Mouse (Mus musculus): Measurements from ENCODE around the gene Npcd. TPM values are rescaled to one million over a fixed set of nuclear protein-coding genes. Genes with fewer than 3 reads are reported as not detected.

Npcd gene
- polyA plus RNA-seq, 1 experiment from 2014 or later: not detected

DNA sequence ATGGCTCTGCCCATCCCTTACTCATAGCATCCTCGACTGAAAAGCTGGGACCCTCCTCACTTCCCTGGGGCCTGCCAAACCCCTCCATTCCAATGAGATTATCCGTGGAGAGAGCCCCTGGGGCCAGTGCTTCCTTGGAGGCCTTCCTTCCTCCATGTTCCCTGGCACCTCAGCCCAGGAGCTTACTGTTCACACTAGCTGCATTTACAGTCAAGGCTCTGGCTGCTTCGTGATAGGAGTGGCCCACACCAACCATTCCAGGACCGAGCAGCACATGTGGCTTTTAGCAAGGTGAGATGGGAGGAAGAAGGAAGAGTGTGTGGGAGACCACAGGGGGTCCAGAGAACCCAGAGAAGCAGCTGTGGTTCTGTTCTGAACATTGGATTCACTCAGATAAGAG, 80.2 kb downstream of the Npcd start:
- no peak overlapping the region for H3K4me2 ChIP-seq (ENCODE audit: low read depth, low read length)
- H3K4me1 ChIP-seq (ENCODE audit: control insufficient read depth, insufficient read depth, low read length): no peaks in the 10 kb centered on the region; the same call in 1 of the 2 replicates
- ATAC-seq: no peak
- H3K27ac ChIP-seq (ENCODE audit: low read length): no peak overlapping the region
- H3K4me3 ChIP-seq (ENCODE audit: low read length): no peak overlapping the region
- H3K36me3 ChIP-seq (ENCODE audit: control insufficient read depth, insufficient read depth, low read length): no peaks in the 10 kb centered on the region
- no peaks in the 10 kb centered on the region for H3K9me3 ChIP-seq (ENCODE audit: control insufficient read depth, low read length)
- 57% methylated on average over 4 of the region's 4 CpGs for WGBS
- H3K27me3 ChIP-seq (replicated peaks; ENCODE audit: control insufficient read depth, insufficient read depth, low read length): no peaks in the 10 kb centered on the region
- no peak overlapping the region for H3K9ac ChIP-seq (ENCODE audit: low read depth, low read length)

DNA sequence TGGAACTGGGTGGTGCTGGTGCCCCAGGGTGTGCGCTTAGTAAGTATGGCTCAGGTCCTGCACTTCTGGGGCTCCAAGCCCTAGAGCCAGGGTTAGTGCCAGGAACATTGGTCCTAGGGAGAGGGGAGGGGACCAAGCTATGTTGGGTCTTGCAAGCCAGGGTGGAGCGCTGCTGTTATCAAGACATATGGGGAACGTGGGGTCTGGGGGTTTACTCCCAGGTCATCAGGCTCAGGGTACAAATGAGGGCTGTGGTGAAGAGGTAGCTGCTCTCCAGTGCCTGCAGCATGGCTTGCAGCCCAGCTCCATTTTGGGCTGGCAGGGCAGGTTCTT, 80.7 kb downstream of the Npcd start:
- Histone ChIP-seq H3K4me3 (ENCODE audit: low read length) (no peak overlapping the region), H3K4me2 (ENCODE audit: low read depth, low read length) (no peak overlapping the region), H3K4me1 (ENCODE audit: control insufficient read depth, insufficient read depth, low read length) (no peaks in the 10 kb centered on the region; the same call in 1 of the 2 replicates), H3K27ac (ENCODE audit: low read length) (no peak overlapping the region), H3K27me3 (replicated peaks; ENCODE audit: control insufficient read depth, insufficient read depth, low read length) (no peaks in the 10 kb centered on the region), H3K9me3 (ENCODE audit: control insufficient read depth, low read length) (no peaks in the 10 kb centered on the region), H3K36me3 (ENCODE audit: control insufficient read depth, insufficient read depth, low read length) (no peaks in the 10 kb centered on the region), H3K9ac (ENCODE audit: low read depth, low read length) (no peak overlapping the region)
- WGBS: 88% methylated on average over 3 of the region's 3 CpGs
- ATAC-seq: peak; percentile 31; the same call in 1 of the 2 replicates

DNA sequence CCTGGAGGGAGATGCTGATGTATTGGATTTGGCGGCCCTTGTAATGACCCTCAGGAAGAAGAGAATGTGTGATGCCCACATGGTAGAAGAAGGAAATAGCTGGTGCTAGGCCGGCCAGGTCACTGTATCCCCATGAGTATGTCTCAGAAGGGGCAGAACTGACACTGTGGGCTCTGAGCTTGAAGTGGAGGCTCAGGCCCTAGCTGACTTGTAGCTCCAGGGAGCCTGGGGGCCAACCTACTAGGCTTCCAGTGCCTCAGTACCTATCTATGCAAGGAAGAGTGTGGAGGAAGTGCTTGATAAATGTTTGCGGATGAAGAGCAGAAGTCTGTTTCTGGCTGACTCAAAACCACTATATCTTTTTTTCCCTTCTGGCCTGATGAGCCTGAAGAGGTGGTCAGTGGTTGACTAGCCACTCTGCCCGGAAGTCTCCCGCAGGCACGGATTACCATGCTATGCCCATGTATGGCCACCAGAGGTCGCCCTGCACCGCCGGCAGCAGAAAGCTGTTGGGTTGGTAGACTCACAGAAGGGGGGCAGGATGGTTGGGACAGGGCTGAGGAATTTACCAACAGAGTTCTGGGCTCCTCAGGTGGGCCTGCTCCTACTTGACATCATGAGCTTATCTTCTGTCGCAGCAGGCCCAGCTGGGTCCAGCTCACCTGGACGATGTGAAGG, 81.2 kb downstream of the Npcd start:
- Histone ChIP-seq H3K9ac (ENCODE audit: low read depth, low read length) (no peak overlapping the region), H3K9me3 (ENCODE audit: control insufficient read depth, low read length) (no peaks in the 10 kb centered on the region), H3K4me1 (ENCODE audit: control insufficient read depth, insufficient read depth, low read length) (no peaks in the 10 kb centered on the region; the same call in 1 of the 2 replicates), H3K27ac (ENCODE audit: low read length) (no peak overlapping the region), H3K4me3 (ENCODE audit: low read length) (no peak overlapping the region), H3K36me3 (ENCODE audit: control insufficient read depth, insufficient read depth, low read length) (no peaks in the 10 kb centered on the region), H3K27me3 (replicated peaks; ENCODE audit: control insufficient read depth, insufficient read depth, low read length) (no peaks in the 10 kb centered on the region), H3K4me2 (ENCODE audit: low read depth, low read length) (no peak overlapping the region)
- WGBS: 24% methylated on average over 11 of the region's 11 CpGs
- ATAC-seq: peak; percentile 40; the same call in 1 of the 2 replicates

DNA sequence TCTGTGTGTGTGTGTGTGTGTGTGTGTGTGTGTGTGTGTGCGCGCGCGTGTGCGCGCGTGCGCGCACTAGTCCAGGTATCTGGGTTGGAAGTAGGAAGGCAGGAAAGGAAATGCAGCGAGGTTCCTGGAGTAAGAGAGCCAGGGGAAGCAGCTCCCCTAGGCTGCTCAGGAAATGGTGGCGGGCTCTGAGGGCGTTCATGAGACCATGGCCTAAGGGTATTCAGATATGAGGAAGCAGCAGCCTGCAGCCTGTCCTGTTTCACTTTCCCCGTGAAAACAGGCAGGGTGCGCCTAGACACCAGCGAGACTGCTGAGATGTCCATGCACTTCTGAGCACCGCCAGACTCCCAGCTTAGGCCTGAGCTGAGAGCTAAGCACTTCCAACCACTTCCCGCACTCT, 82.3 kb downstream of the Npcd start:
- ATAC-seq: no peak
- 86% methylated on average over 17 of the region's 17 CpGs for WGBS
- no peaks in the 10 kb centered on the region for H3K27me3 ChIP-seq (replicated peaks; ENCODE audit: control insufficient read depth, insufficient read depth, low read length)
- H3K9ac ChIP-seq (ENCODE audit: low read depth, low read length): no peak overlapping the region
- no peaks in the 10 kb centered on the region; the same call in 1 of the 2 replicates for H3K4me1 ChIP-seq (ENCODE audit: control insufficient read depth, insufficient read depth, low read length)
- no peak overlapping the region for H3K4me3 ChIP-seq (ENCODE audit: low read length)
- no peak overlapping the region for H3K27ac ChIP-seq (ENCODE audit: low read length)
- H3K9me3 ChIP-seq (ENCODE audit: control insufficient read depth, low read length): no peaks in the 10 kb centered on the region
- no peaks in the 10 kb centered on the region for H3K36me3 ChIP-seq (ENCODE audit: control insufficient read depth, insufficient read depth, low read length)
- H3K4me2 ChIP-seq (ENCODE audit: low read depth, low read length): no peak overlapping the region

DNA sequence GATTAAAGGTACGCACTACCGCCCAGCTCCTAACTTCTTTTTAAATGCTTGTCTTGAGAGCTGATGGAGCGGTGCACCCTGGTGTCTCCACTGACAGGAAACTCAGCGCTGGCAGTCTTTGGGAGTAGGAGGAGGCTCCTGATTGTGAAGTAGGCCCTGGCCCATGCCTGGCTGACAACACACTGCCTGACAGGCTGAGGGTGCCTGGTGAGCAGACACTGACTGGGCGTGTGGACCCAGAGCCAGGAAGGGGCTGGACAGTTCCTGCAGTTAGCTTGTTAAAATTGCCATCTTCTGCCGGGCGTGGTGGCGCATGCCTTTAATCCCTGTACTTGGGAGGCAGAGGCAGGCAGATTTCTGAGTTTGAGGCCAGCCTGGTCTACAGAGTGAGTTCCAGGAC, 83.8 kb downstream of the Npcd start:
- Histone ChIP-seq H3K27ac (ENCODE audit: low read length) (no peak overlapping the region), H3K36me3 (ENCODE audit: control insufficient read depth, insufficient read depth, low read length) (no peaks in the 10 kb centered on the region), H3K27me3 (replicated peaks; ENCODE audit: control insufficient read depth, insufficient read depth, low read length) (no peaks in the 10 kb centered on the region), H3K4me3 (ENCODE audit: low read length) (no peak overlapping the region), H3K9me3 (ENCODE audit: control insufficient read depth, low read length) (no peaks in the 10 kb centered on the region), H3K9ac (ENCODE audit: low read depth, low read length) (no peak overlapping the region), H3K4me1 (ENCODE audit: control insufficient read depth, insufficient read depth, low read length) (no peaks in the 10 kb centered on the region), H3K4me2 (ENCODE audit: low read depth, low read length) (no peak overlapping the region)
- ATAC-seq: no peak
- 81% methylated on average over 8 of the region's 8 CpGs for WGBS

DNA sequence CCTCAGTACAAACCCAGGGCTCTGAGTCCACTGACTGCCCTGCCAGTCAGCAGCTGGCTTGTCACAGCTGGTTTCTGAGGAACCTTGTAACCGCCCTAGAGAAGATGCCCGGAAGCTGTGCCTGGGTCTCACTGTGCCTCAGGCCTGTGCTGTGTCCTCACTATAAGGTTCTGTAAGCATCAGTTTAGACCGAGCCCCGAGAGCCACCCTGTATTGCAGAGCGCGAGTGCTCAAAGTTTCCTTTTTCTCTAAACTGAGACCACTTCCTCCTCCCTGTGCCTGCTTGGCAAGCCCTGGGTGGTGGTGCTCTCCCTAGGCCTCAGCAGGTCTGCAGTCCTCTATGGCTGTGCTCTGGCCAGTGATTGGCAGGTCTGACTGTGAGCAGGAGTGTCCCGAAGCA, 84.9 kb downstream of the Npcd start:
- Histone ChIP-seq H3K4me2 (ENCODE audit: low read depth, low read length) (no peak overlapping the region), H3K9ac (ENCODE audit: low read depth, low read length) (no peak overlapping the region), H3K27ac (ENCODE audit: low read length) (no peak overlapping the region), H3K27me3 (replicated peaks; ENCODE audit: control insufficient read depth, insufficient read depth, low read length) (no peaks in the 10 kb centered on the region), H3K36me3 (ENCODE audit: control insufficient read depth, insufficient read depth, low read length) (no peaks in the 10 kb centered on the region), H3K9me3 (ENCODE audit: control insufficient read depth, low read length) (no peaks in the 10 kb centered on the region; the same call in 1 of the 2 replicates), H3K4me1 (ENCODE audit: control insufficient read depth, insufficient read depth, low read length) (no peaks in the 10 kb centered on the region), H3K4me3 (ENCODE audit: low read length) (no peak overlapping the region)
- WGBS: 88% methylated on average over 7 of the region's 7 CpGs
- ATAC-seq: no peak

DNA sequence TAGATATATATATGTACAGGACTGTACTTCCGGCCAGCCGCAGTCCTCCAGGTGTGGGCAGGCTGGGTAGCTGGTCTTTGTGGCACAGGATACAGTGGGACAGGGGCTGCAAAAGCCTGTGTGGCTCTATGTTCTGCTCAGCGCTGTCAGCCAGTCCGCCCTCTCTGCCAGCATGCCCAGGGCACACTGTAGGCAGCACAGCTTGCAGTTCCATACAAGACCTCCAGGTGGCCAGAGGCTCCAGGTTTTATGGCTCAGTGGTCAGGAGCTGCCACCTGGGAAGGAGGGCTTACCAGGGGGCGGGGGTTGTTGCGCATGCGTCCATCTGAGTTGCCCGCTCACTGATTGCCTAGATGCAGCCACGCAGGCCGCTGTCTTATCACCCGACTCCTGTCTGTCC, 86.0 kb downstream of the Npcd start:
- Histone ChIP-seq H3K4me2 (ENCODE audit: low read depth, low read length) (no peak overlapping the region), H3K9me3 (ENCODE audit: control insufficient read depth, low read length) (no peaks in the 10 kb centered on the region; the same call in 1 of the 2 replicates), H3K27me3 (replicated peaks; ENCODE audit: control insufficient read depth, insufficient read depth, low read length) (no peaks in the 10 kb centered on the region), H3K36me3 (ENCODE audit: control insufficient read depth, insufficient read depth, low read length) (no peaks in the 10 kb centered on the region), H3K4me1 (ENCODE audit: control insufficient read depth, insufficient read depth, low read length) (no peaks in the 10 kb centered on the region), H3K9ac (ENCODE audit: low read depth, low read length) (no peak overlapping the region), H3K27ac (ENCODE audit: low read length) (no peak overlapping the region), H3K4me3 (ENCODE audit: low read length) (no peak overlapping the region)
- WGBS: 54% methylated on average over 11 of the region's 11 CpGs
- 0 out of 2 replicates have a peak, but pooled peaks have one; percentile 8 for ATAC-seq

DNA sequence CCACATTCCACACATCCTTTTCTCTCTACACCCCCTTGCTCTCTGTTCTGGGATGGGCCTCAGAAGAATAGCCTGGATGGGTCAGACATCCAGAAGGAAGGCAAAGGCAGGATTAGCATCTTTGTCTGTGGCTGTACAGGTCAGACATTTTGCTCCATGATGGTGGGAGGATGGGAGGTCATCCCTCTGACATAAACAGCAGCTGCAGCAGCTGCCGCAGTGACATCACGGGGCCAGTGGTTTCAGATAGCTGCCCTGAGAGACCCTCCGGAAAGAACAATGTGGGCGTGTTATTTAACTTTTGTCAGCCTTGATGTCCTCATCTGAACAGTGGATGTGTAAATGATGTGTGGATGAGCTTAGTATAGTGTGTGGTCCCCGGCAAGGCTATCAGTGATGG, 88.2 kb downstream of the Npcd start:
- no peak overlapping the region for H3K9ac ChIP-seq (ENCODE audit: low read depth, low read length)
- ATAC-seq: no peak
- no peaks in the 10 kb centered on the region for H3K36me3 ChIP-seq (ENCODE audit: control insufficient read depth, insufficient read depth, low read length)
- H3K27me3 ChIP-seq (replicated peaks; ENCODE audit: control insufficient read depth, insufficient read depth, low read length): no peaks in the 10 kb centered on the region
- no peak overlapping the region for H3K4me3 ChIP-seq (ENCODE audit: low read length)
- peaks cover 9% of the 10 kb centered on the region for H3K4me1 ChIP-seq (ENCODE audit: control insufficient read depth, insufficient read depth, low read length)
- 88% methylated on average over 5 of the region's 5 CpGs for WGBS
- no peak overlapping the region for H3K27ac ChIP-seq (ENCODE audit: low read length)
- no peak overlapping the region for H3K4me2 ChIP-seq (ENCODE audit: low read depth, low read length)
- H3K9me3 ChIP-seq (ENCODE audit: control insufficient read depth, low read length): no peaks in the 10 kb centered on the region; the same call in 1 of the 2 replicates

DNA sequence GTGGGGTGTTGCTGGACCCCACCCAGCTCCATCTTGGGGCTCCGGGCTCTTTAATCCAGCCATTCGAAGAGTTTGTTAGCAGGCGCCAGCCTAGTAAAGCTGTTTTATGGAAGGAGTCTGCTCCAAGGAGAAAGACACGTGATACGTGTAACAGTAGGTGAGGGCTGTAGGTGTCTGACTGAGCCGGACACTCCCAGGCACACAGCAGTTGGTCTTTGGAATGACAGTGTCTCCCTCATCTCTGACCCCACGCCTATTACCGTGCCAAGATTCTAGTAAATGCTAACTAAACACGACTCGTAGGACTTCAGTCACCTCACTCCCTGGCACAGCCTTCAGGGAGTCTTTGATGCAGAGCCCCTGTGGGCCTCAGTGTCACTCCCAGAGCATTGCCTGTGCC, 88.7 kb downstream of the Npcd start:
- no peak overlapping the region for H3K4me3 ChIP-seq (ENCODE audit: low read length)
- 80% methylated on average over 10 of the region's 10 CpGs for WGBS
- no peak for ATAC-seq

DNA sequence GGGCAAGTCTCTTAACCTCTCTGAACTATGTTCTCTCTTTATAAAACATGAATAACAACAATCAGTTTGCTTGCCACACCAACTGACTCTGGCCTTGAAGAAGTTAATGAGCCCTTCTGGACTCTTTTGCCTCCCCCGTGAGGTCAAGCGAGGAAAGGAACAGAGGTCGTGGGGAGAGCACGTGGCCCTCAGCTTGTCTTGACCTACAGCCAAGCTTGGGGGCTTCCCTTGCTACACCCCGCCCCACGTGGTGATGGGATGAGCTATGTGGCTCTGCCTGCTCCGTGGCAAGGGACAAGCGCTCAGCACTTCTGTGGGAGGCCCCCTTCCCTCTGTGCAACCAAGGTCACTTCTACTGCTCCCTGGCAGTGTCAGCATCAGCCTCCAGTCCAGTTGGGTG, 89.3 kb downstream of the Npcd start:
- 67% methylated on average over 8 of the region's 8 CpGs for WGBS
- Histone ChIP-seq H3K4me3 (ENCODE audit: low read length) (no peak overlapping the region), H3K9ac (ENCODE audit: low read depth, low read length) (no peak overlapping the region), H3K4me1 (ENCODE audit: control insufficient read depth, insufficient read depth, low read length) (peaks cover 12% of the 10 kb centered on the region), H3K27me3 (replicated peaks; ENCODE audit: control insufficient read depth, insufficient read depth, low read length) (no peaks in the 10 kb centered on the region), H3K4me2 (ENCODE audit: low read depth, low read length) (no peak overlapping the region), H3K36me3 (ENCODE audit: control insufficient read depth, insufficient read depth, low read length) (no peaks in the 10 kb centered on the region), H3K27ac (ENCODE audit: low read length) (no peak overlapping the region), H3K9me3 (ENCODE audit: control insufficient read depth, low read length) (no peaks in the 10 kb centered on the region; the same call in 1 of the 2 replicates)
- no peak for ATAC-seq

More for the DNA sequence above, 88.7 kb downstream of the Npcd start:
- Histone ChIP-seq H3K27me3 (replicated peaks; ENCODE audit: control insufficient read depth, insufficient read depth, low read length) (no peaks in the 10 kb centered on the region), H3K9me3 (ENCODE audit: control insufficient read depth, low read length) (no peaks in the 10 kb centered on the region; the same call in 1 of the 2 replicates), H3K36me3 (ENCODE audit: control insufficient read depth, insufficient read depth, low read length) (no peaks in the 10 kb centered on the region), H3K9ac (ENCODE audit: low read depth, low read length) (no peak overlapping the region), H3K4me2 (ENCODE audit: low read depth, low read length) (no peak overlapping the region), H3K4me1 (ENCODE audit: control insufficient read depth, insufficient read depth, low read length) (peaks cover 12% of the 10 kb centered on the region), H3K27ac (ENCODE audit: low read length) (no peak overlapping the region)

Measured in intestine, embryonic 16.5 days (tissue).